Mouse (Mus musculus) monocyte, adult 5-6 weeks (primary cell): ENCODE results near the gene Gm13102. TPM values are rescaled to one million over a fixed set of nuclear protein-coding genes. Genes with fewer than 3 reads are reported as not detected.
"Not testable (repeated sequence)": the region's sequence is repeated elsewhere in the genome, so short reads cannot be mapped to it uniquely, and the experiment has no call there.

ENCODE experiments used
- ATAC-seq: fragments of 153-309, 156-312 bp; replicated peaks from 2 replicates; pipeline ENCODE4 v1.8.0; 2017; ENCODE audit warnings: mild to moderate bottlenecking; ENCODE audit not compliant: low TSS enrichment, insufficient number of reproducible peaks, severe bottlenecking, poor library complexity, low FRiP score
- total RNA-seq: library from RNA; stranded (forward); fragments of 200-1000, 200-491, 200-594 nt; gene quantifications from 3 replicates; pipeline ENCODE4 v1.2.3, GENCODE M21; 2017

Gene Gm13102
- not detected in 3 replicates for total RNA-seq

GRCm38 (mm10) chr4:144106174-144106573, at the start of gene Gm13102:
TSS of gene Gm13102 (plus strand) at chr4:144106474.
- not testable (repeated sequence) for ATAC-seq

- not testable (repeated sequence) for ATAC-seq
Measured at GRCm38 (mm10) chr4:144058826-144059225, 47.4 kb upstream of the Gm13102 start, which contains the start of gene Pramel4. TSS of gene Pramel4 (plus strand) at chr4:144059126.

Other genes starting within 250 kb of the Gm13102 start
- not detected in 3 replicates for gene Pramef6, start 206.1 kb upstream of the Gm13102 start, total RNA-seq
- not detected in 3 replicates for gene Pramef25, start 155.5 kb upstream of the Gm13102 start, total RNA-seq
- not detected in 3 replicates for gene Gm13101, start 139.5 kb upstream of the Gm13102 start, total RNA-seq
- gene Pramef17, start 112.1 kb upstream of the Gm13102 start, total RNA-seq, result not detected in 3 replicates
- not detected in 3 replicates for gene Pramel4, start 47.3 kb upstream of the Gm13102 start, total RNA-seq
- not detected in 3 replicates for gene Oog3, start 56.2 kb downstream of the Gm13102 start, total RNA-seq
- not detected in 3 replicates for gene Oog2, start 84.2 kb downstream of the Gm13102 start, total RNA-seq
- not detected in 3 replicates for gene C87977, start 106.8 kb downstream of the Gm13102 start, total RNA-seq
- not detected in 3 replicates for gene Pramel5, start 174.0 kb downstream of the Gm13102 start, total RNA-seq
- not detected in 3 replicates for gene Gm13128, start 223.8 kb downstream of the Gm13102 start, total RNA-seq